Comparison of ENCODE assay signal across 10 mouse cellular contexts in genomic region chr9:47688297-47688696, GRCm38 (mm10).
A peak's percentile ranks its signal among the peaks of the same experiment; 100 is the strongest.
DNase-seq lines count a peak whose midpoint lies in the region; ATAC-seq and TF ChIP-seq lines count a peak whose summit lies in the region.
"Had no signal": no experiment of that assay in that cellular context is flagged by ENCODE, and none has a peak within 500 bp of the region (broad histone marks: within the 10 kb centered on the region; RNA-seq: fewer than 3 reads in every experiment).

No protein-coding gene starts in this region.

- ATAC-seq in intestine, embryonic 15.5 days: no peak
- ATAC-seq in intestine, postnatal 0 days: no peak
- ATAC-seq: forebrain, embryonic 16.5 days had no signal

- no peak overlapping the region for H3K4me3 ChIP-seq in intestine, embryonic 15.5 days (replicated peaks)
- no peak overlapping the region for H3K4me3 ChIP-seq in intestine, postnatal 0 days (ENCODE audit: low read depth, low read length)
- H3K4me3 ChIP-seq: liver, embryonic 15.5 days had no signal

- H3K9me3 ChIP-seq in intestine, embryonic 15.5 days: no peaks in the 10 kb centered on the region
- no peaks in the 10 kb centered on the region for H3K9me3 ChIP-seq in intestine, postnatal 0 days (ENCODE audit: control insufficient read depth)
- H3K9me3 ChIP-seq: liver, embryonic 15.5 days had no signal

- no peak overlapping the region for H3K9ac ChIP-seq in intestine, embryonic 15.5 days
- H3K9ac ChIP-seq in intestine, postnatal 0 days (ENCODE audit: low read depth, low read length): no peak overlapping the region
- H3K9ac ChIP-seq: liver, embryonic 15.5 days had no signal

- H3K27me3 ChIP-seq in intestine, embryonic 15.5 days (replicated peaks): no peaks in the 10 kb centered on the region
- no peaks in the 10 kb centered on the region for H3K27me3 ChIP-seq in intestine, postnatal 0 days (replicated peaks; ENCODE audit: control insufficient read depth, insufficient read depth, low read length)
- H3K27me3 ChIP-seq: liver, embryonic 15.5 days had no signal

- WGBS in intestine, embryonic 15.5 days: 21% methylated on average over 10 of the region's 10 CpGs
- 36% methylated on average over 10 of the region's 10 CpGs for WGBS in intestine, postnatal 0 days

- DNase-seq in adrenal gland, adult 8-10 months: peak; percentile 35
- DNase-seq in heart, postnatal 14 days: peak; percentile 63 to 68
- peak; percentile 71 for DNase-seq in lung, postnatal 14 days
- DNase-seq in cerebellum, postnatal 36 days: no peak
- no peak for DNase-seq in thymus, postnatal 25 days
- DNase-seq in gastrocnemius, adult 8-10 months (ENCODE audit: low spot score in 2 of 2): no peak

- no peak overlapping the region for H3K27ac ChIP-seq in intestine, embryonic 15.5 days
- no peak overlapping the region for H3K27ac ChIP-seq in intestine, postnatal 0 days (ENCODE audit: low read depth, low read length)
- H3K27ac ChIP-seq: liver, embryonic 15.5 days had no signal

- no peaks in the 10 kb centered on the region for H3K36me3 ChIP-seq in intestine, embryonic 15.5 days
- H3K36me3 ChIP-seq in intestine, postnatal 0 days (ENCODE audit: control insufficient read depth, insufficient read depth): no peaks in the 10 kb centered on the region
- H3K36me3 ChIP-seq: liver, embryonic 15.5 days had no signal

- intact Hi-C loops in heart, postnatal 14 days (cut with DNase I): no loop called here

- H3K4me1 ChIP-seq in intestine, embryonic 15.5 days (replicated peaks): peaks cover 9% of the 10 kb centered on the region; the same call in 1 of the 2 replicates
- peaks cover 4% of the 10 kb centered on the region; the same call in 1 of the 2 replicates for H3K4me1 ChIP-seq in intestine, postnatal 0 days (replicated peaks; ENCODE audit: control insufficient read depth, insufficient read depth, low read length)
- H3K4me1 ChIP-seq: liver, embryonic 15.5 days had no signal

- H3K4me2 ChIP-seq in intestine, embryonic 15.5 days (replicated peaks): peak overlapping the region; percentile 20; the same call in 1 of the 2 replicates
- no peak overlapping the region for H3K4me2 ChIP-seq in intestine, postnatal 0 days (replicated peaks; ENCODE audit: low read depth)
- H3K4me2 ChIP-seq: liver, embryonic 15.5 days had no signal

- no peak for TF ChIP-seq CTCF in intestine, postnatal 0 days (IDR thresholded peaks at IDR 0.05; ENCODE audit: low read depth)

Comparison
In these comparisons a context has a peak if more than half of its experiments do, and no peak if none do; other contexts are left out.
1. DNase-seq: peak in adrenal gland, adult 8-10 months (single experiment), heart, postnatal 14 days (2 of 2) and lung, postnatal 14 days (single experiment); none in cerebellum, postnatal 36 days (0 of 2), thymus, postnatal 25 days (single experiment) and gastrocnemius, adult 8-10 months (0 of 2).